Mouse (Mus musculus): ENCODE results near the gene Ckb.
"Not testable (repeated sequence)": the region's sequence is repeated elsewhere in the genome, so short reads cannot be mapped to it uniquely, and the experiment has no call there.

The Ckb gene

DNA sequence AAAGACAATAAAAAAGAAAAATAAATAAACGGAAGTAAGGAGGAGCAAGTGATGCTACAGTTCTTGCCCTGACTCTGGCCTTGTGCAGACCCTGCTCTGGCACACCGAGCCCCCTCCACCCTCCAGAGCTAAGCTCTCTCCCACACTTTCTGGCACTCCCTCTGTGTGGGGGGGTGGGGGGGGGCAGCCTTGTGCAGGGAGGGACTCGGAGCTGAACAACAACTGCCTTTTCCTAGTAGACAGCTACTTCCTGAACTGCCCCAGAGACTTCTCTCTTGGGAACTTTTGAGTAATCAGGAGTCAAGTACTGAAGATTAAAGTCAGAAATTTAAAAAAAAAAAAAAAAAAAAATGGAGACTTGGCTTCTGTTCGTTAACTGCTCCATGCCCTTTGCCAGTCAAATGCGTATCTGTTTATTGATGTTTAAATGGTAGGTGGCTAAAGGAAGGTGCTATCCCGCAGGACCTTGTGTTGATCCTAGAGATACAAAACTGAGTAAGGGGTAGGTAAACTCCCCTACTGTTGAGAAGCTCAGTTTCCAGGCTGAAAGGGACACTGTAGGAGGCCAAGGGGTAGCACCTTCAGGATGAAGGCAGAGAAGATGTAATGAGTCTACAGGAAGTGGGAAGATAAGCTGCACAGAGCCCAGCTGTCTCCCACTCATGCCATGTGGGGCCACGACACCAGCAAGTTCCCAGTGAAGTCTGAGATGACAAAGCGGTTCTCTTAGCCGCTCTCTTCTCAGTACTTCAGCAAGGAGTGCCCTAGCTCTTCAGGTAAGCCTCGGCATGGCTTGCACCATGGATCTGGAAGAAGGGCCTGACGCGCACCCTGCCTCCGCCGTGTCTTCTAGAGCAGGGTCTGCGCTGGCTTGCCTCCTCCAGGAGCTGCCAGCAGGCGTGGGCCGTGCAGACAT is 8.7 kb downstream of the Ckb start:
- Histone ChIP-seq H3K4me1 (replicated peaks; ENCODE audit: low read depth, low read length) (peaks cover 84% of the 10 kb centered on the region), H3K36me3 (ENCODE audit: insufficient read depth, low read length) (peaks cover 15% of the 10 kb centered on the region), H3K9me3 (ENCODE audit: low read length) (no peaks in the 10 kb centered on the region), H3K4me3 (replicated peaks; ENCODE audit: low read length) (peak overlapping the region; percentile 62), H3K27me3 (ENCODE audit: insufficient read depth, low read length) (no peaks in the 10 kb centered on the region)
- TF ChIP-seq POU5F1 (IDR thresholded peaks at IDR 0.05; ENCODE audit: borderline replicate concordance, low read length) (no peak), NANOG (IDR thresholded peaks at IDR 0.05; ENCODE audit: borderline replicate concordance, low read length) (no peak)

DNA sequence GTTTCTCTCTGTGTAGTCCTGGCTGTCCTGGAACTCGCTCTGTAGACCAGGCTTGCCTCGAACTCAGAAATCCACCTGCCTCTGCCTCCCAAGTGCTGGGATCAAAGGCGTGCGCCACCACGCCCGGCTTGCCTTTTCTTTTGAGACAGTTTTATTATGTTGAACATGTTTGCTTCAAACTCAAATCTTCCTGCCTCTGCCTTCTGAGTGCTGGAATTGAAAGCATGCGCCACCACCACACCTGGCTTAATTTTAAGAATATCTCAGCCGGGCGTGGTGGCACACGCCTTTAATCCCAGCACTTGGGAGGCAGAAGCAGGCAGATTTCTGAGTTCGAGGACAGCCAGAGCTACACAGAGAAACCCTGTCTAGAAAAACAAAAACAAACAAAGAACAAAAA is 10.6 kb downstream of the Ckb start:
- H3K4me3 ChIP-seq (replicated peaks; ENCODE audit: low read length); H3K9me3 ChIP-seq (ENCODE audit: low read length); H3K27me3 ChIP-seq (ENCODE audit: insufficient read depth, low read length): not testable (repeated sequence)
- peaks cover 21% of the 10 kb centered on the region for H3K36me3 ChIP-seq (ENCODE audit: insufficient read depth, low read length)
- peaks cover 92% of the 10 kb centered on the region for H3K4me1 ChIP-seq (replicated peaks; ENCODE audit: low read depth, low read length)

DNA sequence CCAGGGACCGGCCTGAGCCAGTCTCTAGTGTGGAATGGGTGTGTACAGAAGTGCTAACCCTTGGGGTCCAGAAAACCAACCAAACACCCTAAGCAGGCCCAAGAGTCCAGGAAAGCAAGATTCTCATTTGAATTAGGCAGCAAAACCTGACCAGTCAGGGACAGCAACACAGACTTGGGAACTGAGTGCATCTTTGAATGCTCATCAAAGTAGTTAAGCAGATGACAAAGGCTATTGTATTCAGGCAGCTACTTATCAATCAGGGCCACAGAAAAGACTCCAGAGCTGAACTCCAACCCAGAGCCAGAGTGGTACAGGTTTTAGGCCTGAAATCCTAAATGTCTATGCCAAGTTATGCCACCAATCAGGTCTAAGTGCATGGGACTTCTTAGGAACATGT is 11.5 kb downstream of the Ckb start:
- Histone ChIP-seq H3K36me3 (ENCODE audit: insufficient read depth, low read length) (peaks cover 31% of the 10 kb centered on the region), H3K4me3 (replicated peaks; ENCODE audit: low read length) (no peak overlapping the region), H3K27me3 (ENCODE audit: insufficient read depth, low read length) (no peaks in the 10 kb centered on the region), H3K4me1 (replicated peaks; ENCODE audit: low read depth, low read length) (peaks cover 82% of the 10 kb centered on the region), H3K9me3 (ENCODE audit: low read length) (no peaks in the 10 kb centered on the region)
- TF ChIP-seq CTCF (conservative IDR thresholded peaks at IDR 0.05; ENCODE audit: low read length) (no peak), NANOG (IDR thresholded peaks at IDR 0.05; ENCODE audit: borderline replicate concordance, low read length) (peak; percentile 64; the same call in 1 of the 2 replicates), POU5F1 (IDR thresholded peaks at IDR 0.05; ENCODE audit: borderline replicate concordance, low read length) (no peak)

DNA sequence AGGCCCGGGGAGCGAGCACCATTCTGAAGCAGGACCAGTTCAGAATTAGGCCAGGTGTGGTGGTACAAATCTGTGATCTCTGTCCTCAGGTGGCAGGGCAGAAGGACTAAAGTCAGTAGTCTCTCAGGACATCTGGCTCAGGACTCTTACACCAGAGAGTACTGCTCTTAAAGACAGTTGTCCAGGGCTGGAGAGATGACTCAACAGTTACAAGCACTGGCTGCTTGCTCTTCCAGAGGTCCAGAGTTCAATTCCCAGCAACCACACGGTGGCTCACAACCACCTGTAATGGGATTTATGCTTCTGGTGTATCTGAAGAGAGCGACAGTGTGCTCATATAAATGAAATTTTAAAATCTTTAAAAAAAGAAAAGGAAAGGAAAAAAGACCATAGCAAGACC is 12.8 kb downstream of the Ckb start:
- H3K4me1 ChIP-seq (replicated peaks; ENCODE audit: low read depth, low read length), result peaks cover 69% of the 10 kb centered on the region
- no peaks in the 10 kb centered on the region for H3K27me3 ChIP-seq (ENCODE audit: insufficient read depth, low read length)
- TF ChIP-seq POU5F1 (IDR thresholded peaks at IDR 0.05; ENCODE audit: borderline replicate concordance, low read length) (no peak), NANOG (IDR thresholded peaks at IDR 0.05; ENCODE audit: borderline replicate concordance, low read length) (no peak), CTCF (conservative IDR thresholded peaks at IDR 0.05; ENCODE audit: low read length) (no peak)
- H3K4me3 ChIP-seq (replicated peaks; ENCODE audit: low read length), result no peak overlapping the region
- peaks cover 44% of the 10 kb centered on the region for H3K36me3 ChIP-seq (ENCODE audit: insufficient read depth, low read length)
- H3K9me3 ChIP-seq (ENCODE audit: low read length), result no peaks in the 10 kb centered on the region

DNA sequence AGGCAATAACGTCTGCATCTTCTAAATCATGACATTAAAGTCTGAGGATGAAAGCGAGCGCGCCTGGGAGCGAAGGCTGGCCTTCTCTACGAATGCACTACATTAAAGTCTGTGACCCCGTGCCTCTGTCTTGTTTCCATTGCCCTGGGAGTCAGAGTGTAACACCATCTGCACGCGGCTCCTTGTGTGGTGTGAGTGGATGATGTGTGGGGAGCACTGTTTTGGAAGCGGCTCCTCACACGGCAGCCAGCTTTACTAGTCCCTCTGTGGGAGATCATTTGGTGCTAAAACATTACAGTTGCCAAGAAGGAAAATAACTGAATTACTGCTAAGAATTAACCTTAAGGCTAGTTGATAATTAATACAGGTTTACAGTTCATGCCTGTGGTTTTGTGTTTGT is 16.4 kb downstream of the Ckb start:
- H3K27me3 ChIP-seq (ENCODE audit: insufficient read depth, low read length), result no peaks in the 10 kb centered on the region

GRCm38 (mm10) chr12:111653434-111653833 is 18.7 kb downstream of the Ckb start:
- no peaks in the 10 kb centered on the region for H3K9me3 ChIP-seq (ENCODE audit: low read length)
- H3K4me1 ChIP-seq (replicated peaks; ENCODE audit: low read depth, low read length), result peaks cover 21% of the 10 kb centered on the region
- H3K36me3 ChIP-seq (ENCODE audit: insufficient read depth, low read length), result peaks cover 87% of the 10 kb centered on the region
- TF ChIP-seq CTCF (conservative IDR thresholded peaks at IDR 0.05; ENCODE audit: low read length) (peak; percentile 74), POU5F1 (IDR thresholded peaks at IDR 0.05; ENCODE audit: borderline replicate concordance, low read length) (no peak)
- H3K4me3 ChIP-seq (replicated peaks; ENCODE audit: low read length), result no peak overlapping the region
- no peaks in the 10 kb centered on the region for H3K27me3 ChIP-seq (ENCODE audit: insufficient read depth, low read length)

More for the DNA sequence above, 16.4 kb downstream of the Ckb start:
- TF ChIP-seq NANOG (IDR thresholded peaks at IDR 0.05; ENCODE audit: borderline replicate concordance, low read length), result no peak
- TF ChIP-seq POU5F1 (IDR thresholded peaks at IDR 0.05; ENCODE audit: borderline replicate concordance, low read length), result no peak
- no peak for TF ChIP-seq CTCF (conservative IDR thresholded peaks at IDR 0.05; ENCODE audit: low read length)
- Histone ChIP-seq H3K4me3 (replicated peaks; ENCODE audit: low read length) (no peak overlapping the region), H3K36me3 (ENCODE audit: insufficient read depth, low read length) (peaks cover 73% of the 10 kb centered on the region), H3K9me3 (ENCODE audit: low read length) (no peaks in the 10 kb centered on the region), H3K4me1 (replicated peaks; ENCODE audit: low read depth, low read length) (peaks cover 38% of the 10 kb centered on the region)

DNA sequence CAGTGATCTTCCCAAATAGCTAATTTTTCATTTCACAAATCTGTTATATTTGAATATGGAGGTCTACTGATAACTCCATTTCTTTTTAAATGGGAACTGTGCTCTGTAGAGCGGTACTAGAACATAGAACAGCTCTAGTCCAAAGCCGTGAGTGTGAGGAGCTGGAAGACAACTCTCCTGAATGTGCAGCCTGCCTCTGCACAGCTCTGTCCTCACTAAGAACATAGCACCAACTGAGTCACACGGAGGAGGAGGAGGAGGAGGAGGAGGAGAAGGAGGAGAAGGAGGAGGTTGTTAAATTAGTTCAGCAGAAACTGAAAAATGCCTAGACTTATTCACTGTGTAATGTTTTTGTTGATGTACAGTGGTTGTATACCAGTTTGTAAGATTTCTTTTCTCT is 19.2 kb downstream of the Ckb start:
- H3K4me3 ChIP-seq (replicated peaks; ENCODE audit: low read length), result no peak overlapping the region
- H3K27me3 ChIP-seq (ENCODE audit: insufficient read depth, low read length), result no peaks in the 10 kb centered on the region
- H3K9me3 ChIP-seq (ENCODE audit: low read length), result no peaks in the 10 kb centered on the region
- H3K4me1 ChIP-seq (replicated peaks; ENCODE audit: low read depth, low read length), result peaks cover 21% of the 10 kb centered on the region
- H3K36me3 ChIP-seq (ENCODE audit: insufficient read depth, low read length), result peaks cover 92% of the 10 kb centered on the region
- TF ChIP-seq CTCF (conservative IDR thresholded peaks at IDR 0.05; ENCODE audit: low read length), result no peak
- no peak for TF ChIP-seq POU5F1 (IDR thresholded peaks at IDR 0.05; ENCODE audit: borderline replicate concordance, low read length)
- no peak for TF ChIP-seq NANOG (IDR thresholded peaks at IDR 0.05; ENCODE audit: borderline replicate concordance, low read length)

DNA sequence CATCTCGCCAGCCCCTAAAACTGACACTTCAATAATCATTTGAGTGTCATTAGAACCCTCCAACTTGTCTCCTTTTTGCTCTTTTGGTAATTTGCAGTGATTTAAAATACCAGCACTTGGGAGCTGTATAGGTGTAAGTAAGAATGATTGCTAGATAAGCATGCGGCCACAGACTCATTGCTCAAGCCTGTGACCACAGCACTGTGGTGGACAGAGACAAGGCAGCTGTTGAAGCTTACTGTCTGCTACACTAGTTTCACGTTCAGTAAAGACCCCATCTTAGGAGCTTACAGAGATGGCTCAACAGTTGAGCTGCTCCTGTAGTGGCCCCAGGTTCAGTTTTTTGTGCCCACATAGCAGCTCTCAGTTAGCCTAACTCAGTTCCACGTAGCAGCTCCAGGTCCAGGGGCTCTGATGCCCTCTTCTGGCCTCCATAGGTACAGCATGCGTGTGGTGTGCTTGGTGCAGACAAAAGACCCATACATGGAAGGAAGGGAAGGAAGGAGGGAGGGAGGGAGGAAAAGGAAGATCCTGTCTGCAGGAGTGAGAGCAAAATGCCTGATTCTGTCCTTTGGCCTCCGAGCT is 24.0 kb downstream of the Ckb start:
- H3K4me1 ChIP-seq (replicated peaks; ENCODE audit: low read depth, low read length), result peaks cover 7% of the 10 kb centered on the region; the same call in 1 of the 2 replicates
- no peak overlapping the region for H3K4me3 ChIP-seq (replicated peaks; ENCODE audit: low read length)
- TF ChIP-seq POU5F1 (IDR thresholded peaks at IDR 0.05; ENCODE audit: borderline replicate concordance, low read length) (no peak), NANOG (IDR thresholded peaks at IDR 0.05; ENCODE audit: borderline replicate concordance, low read length) (no peak), CTCF (conservative IDR thresholded peaks at IDR 0.05; ENCODE audit: low read length) (peak; percentile 80)
- H3K9me3 ChIP-seq (ENCODE audit: low read length), result no peaks in the 10 kb centered on the region
- no peaks in the 10 kb centered on the region for H3K27me3 ChIP-seq (ENCODE audit: insufficient read depth, low read length)
- peaks cover 96% of the 10 kb centered on the region for H3K36me3 ChIP-seq (ENCODE audit: insufficient read depth, low read length)

Data from E14TG2a.4 (cell line).